Comparison of ENCODE assay signal across 9 mouse cellular contexts in genomic region chr17:35914975-35915374, GRCm38 (mm10). TPM values are rescaled to one million over a fixed set of nuclear protein-coding genes. Genes with fewer than 3 reads are reported as not detected.
DNase-seq lines count a peak whose midpoint lies in the region; ATAC-seq and TF ChIP-seq lines count a peak whose summit lies in the region.
"Had no signal": no experiment of that assay in that cellular context is flagged by ENCODE, and none has a peak within 500 bp of the region (broad histone marks: within the 10 kb centered on the region; RNA-seq: fewer than 3 reads in every experiment).

No protein-coding gene starts in this region.

- peak overlapping the region; percentile 59; the same call in 1 of the 2 replicates for H3K27ac ChIP-seq in liver, adult 2 months (replicated peaks; ENCODE audit: insufficient read depth, low read depth, low read length)
- no peak overlapping the region for H3K27ac ChIP-seq in embryonic facial prominence, embryonic 14.5 days (replicated peaks; ENCODE audit: low read depth, low read length)
- no peak overlapping the region for H3K27ac ChIP-seq in limb, embryonic 11.5 days (replicated peaks; ENCODE audit: low read depth, low read length)
- H3K27ac ChIP-seq in neural tube, embryonic 15.5 days (replicated peaks) = no peak overlapping the region

- no peak for TF ChIP-seq POLR2A in liver, adult 2 months (IDR thresholded peaks at IDR 0.05; ENCODE audit: extremely low read depth, insufficient read depth, low read length)

- TF ChIP-seq CTCF in liver, adult 2 months (IDR thresholded peaks at IDR 0.05; ENCODE audit: low read depth, low read length) = no peak

- no peak overlapping the region for H3K9ac ChIP-seq in liver, adult 2 months (ENCODE audit: low read depth, low read length)
- H3K9ac ChIP-seq in embryonic facial prominence, embryonic 14.5 days (ENCODE audit: low read depth, low read length) = peak overlapping the region; percentile 70; the same call in 1 of the 2 replicates
- H3K9ac ChIP-seq in limb, embryonic 11.5 days (ENCODE audit: low read length) = no peak overlapping the region
- H3K9ac ChIP-seq in neural tube, embryonic 15.5 days (replicated peaks) = no peak overlapping the region

- peaks cover 10% of the 10 kb centered on the region for H3K79me2 ChIP-seq in liver, adult 2 months (ENCODE audit: control insufficient read depth, insufficient read depth, low read length)

- peaks cover 10% of the 10 kb centered on the region for H3K4me1 ChIP-seq in liver, adult 2 months (ENCODE audit: control insufficient read depth, insufficient read depth, low read length)
- H3K4me1 ChIP-seq in embryonic facial prominence, embryonic 14.5 days (ENCODE audit: control insufficient read depth, insufficient read depth, low read length) = peaks cover 9% of the 10 kb centered on the region
- peaks cover 8% of the 10 kb centered on the region; the same call in 1 of the 2 replicates for H3K4me1 ChIP-seq in limb, embryonic 11.5 days (ENCODE audit: control insufficient read depth, insufficient read depth, low read length)
- H3K4me1 ChIP-seq in neural tube, embryonic 15.5 days = peaks cover 25% of the 10 kb centered on the region

- ATAC-seq in embryonic facial prominence, embryonic 14.5 days (ENCODE audit: low read depth) = no peak
- no peak for ATAC-seq in limb, embryonic 11.5 days (ENCODE audit: insufficient number of reproducible peaks, low FRiP score, low TSS enrichment, low read depth)
- no peak for ATAC-seq in neural tube, embryonic 15.5 days (ENCODE audit: low FRiP score)

- peak overlapping the region; percentile 77 for H3K4me2 ChIP-seq in embryonic facial prominence, embryonic 14.5 days (ENCODE audit: low read depth, low read length)
- peak overlapping the region; percentile 84; the same call in 1 of the 2 replicates for H3K4me2 ChIP-seq in limb, embryonic 11.5 days (ENCODE audit: low read depth, severe bottlenecking)
- H3K4me2 ChIP-seq in neural tube, embryonic 15.5 days = peak overlapping the region; percentile 78

- H3K9me3 ChIP-seq in embryonic facial prominence, embryonic 14.5 days (ENCODE audit: control insufficient read depth, low read length) = no peaks in the 10 kb centered on the region
- no peaks in the 10 kb centered on the region for H3K9me3 ChIP-seq in limb, embryonic 11.5 days (ENCODE audit: control insufficient read depth, low read length)
- no peaks in the 10 kb centered on the region for H3K9me3 ChIP-seq in neural tube, embryonic 15.5 days (replicated peaks)

- 77% methylated on average over 6 of the region's 6 CpGs for WGBS in liver, adult 2 months
- 83% methylated on average over 6 of the region's 6 CpGs for WGBS in embryonic facial prominence, embryonic 14.5 days
- 86% methylated on average over 6 of the region's 6 CpGs for WGBS in limb, embryonic 11.5 days
- 82% methylated on average over 6 of the region's 6 CpGs for WGBS in neural tube, embryonic 15.5 days

- no peak overlapping the region; the same call in 1 of the 2 replicates for H3K4me3 ChIP-seq in liver, adult 2 months (ENCODE audit: insufficient read depth, low read depth, low read length)
- peak overlapping the region; percentile 58; the same call in 1 of the 2 replicates for H3K4me3 ChIP-seq in embryonic facial prominence, embryonic 14.5 days (ENCODE audit: low read depth, low read length)
- H3K4me3 ChIP-seq in limb, embryonic 11.5 days (ENCODE audit: low read depth, low read length) = peak overlapping the region; percentile 78
- H3K4me3 ChIP-seq in neural tube, embryonic 15.5 days (replicated peaks) = peak overlapping the region; percentile 73; the same call in 1 of the 2 replicates

- DNase-seq in liver, adult 2 months (ENCODE audit: extremely low read depth, low read depth, low spot score) = no peak
- no peak for DNase-seq in liver
- DNase-seq in embryonic facial prominence, embryonic 14.5 days (ENCODE audit: low spot score) = no peak
- no peak for DNase-seq in limb, embryonic 11.5 days (ENCODE audit: low spot score)
- no peak for DNase-seq in cerebellum, adult 9-10 months
- no peak for DNase-seq in urinary bladder, postnatal 10 days (ENCODE audit: low spot score)
- DNase-seq in kidney, adult 8-10 months = no peak
- DNase-seq: adrenal gland, postnatal 36 days had no signal

- peaks cover 21% of the 10 kb centered on the region for H3K36me3 ChIP-seq in liver, adult 2 months (ENCODE audit: control insufficient read depth, insufficient read depth, low read length)
- peaks cover 36% of the 10 kb centered on the region for H3K36me3 ChIP-seq in embryonic facial prominence, embryonic 14.5 days (ENCODE audit: control insufficient read depth, insufficient read depth, low read length)
- H3K36me3 ChIP-seq in limb, embryonic 11.5 days (ENCODE audit: control insufficient read depth, insufficient read depth, low read length) = no peaks in the 10 kb centered on the region
- 0 out of 2 replicates have a peak, but pooled peaks cover 11% of the 10 kb centered on the region for H3K36me3 ChIP-seq in neural tube, embryonic 15.5 days

- H3K27me3 ChIP-seq in liver, adult 2 months (ENCODE audit: control insufficient read depth, insufficient read depth, low read length) = no peaks in the 10 kb centered on the region
- no peaks in the 10 kb centered on the region for H3K27me3 ChIP-seq in embryonic facial prominence, embryonic 14.5 days (replicated peaks; ENCODE audit: control insufficient read depth, insufficient read depth, low read length)
- H3K27me3 ChIP-seq in limb, embryonic 11.5 days (ENCODE audit: control insufficient read depth, insufficient read depth, low read length) = no peaks in the 10 kb centered on the region
- no peaks in the 10 kb centered on the region for H3K27me3 ChIP-seq in neural tube, embryonic 15.5 days (replicated peaks)

RNA-seq across cellular contexts. Expression of gene Mrps18b, which starts 1.2 kb away (rescaled TPM):
- total RNA-seq in liver, adult 2 months (2014; rRNA removed) = 41.1 and 58.7 TPM in 2 replicates
- 89.5 and 106 TPM in 2 replicates for polyA plus RNA-seq in liver, adult 2 months (2012; rRNA removed)
- 73.3 and 76.0 TPM in 2 replicates for polyA plus RNA-seq in embryonic facial prominence, embryonic 14.5 days (2014; fragmentation: Nextera tagmentation; extraction: Ambion mirVana)
- polyA plus RNA-seq in limb, embryonic 11.5 days (2014; fragmentation: Nextera tagmentation; extraction: Ambion mirVana) = 80.2 and 81.7 TPM in 2 replicates
- 67.1 and 73.6 TPM in 2 replicates for polyA plus RNA-seq in neural tube, embryonic 15.5 days (2015; fragmentation: Nextera tagmentation; extraction: Ambion mirVana)

RNA-seq across cellular contexts. Expression of gene Ppp1r10, which starts 1.3 kb away (rescaled TPM):
- 14.6 and 14.7 TPM in 2 replicates for total RNA-seq in liver, adult 2 months (2014; rRNA removed)
- 15.8 and 30.0 TPM in 2 replicates for polyA plus RNA-seq in liver, adult 2 months (2012; rRNA removed)
- polyA plus RNA-seq in embryonic facial prominence, embryonic 14.5 days (2014; fragmentation: Nextera tagmentation; extraction: Ambion mirVana) = 29.1 and 32.5 TPM in 2 replicates
- 43.9 and 52.3 TPM in 2 replicates for polyA plus RNA-seq in limb, embryonic 11.5 days (2014; fragmentation: Nextera tagmentation; extraction: Ambion mirVana)
- 36.7 and 40.8 TPM in 2 replicates for polyA plus RNA-seq in neural tube, embryonic 15.5 days (2015; fragmentation: Nextera tagmentation; extraction: Ambion mirVana)

RNA-seq across cellular contexts. Expression of gene Atat1, which starts 5.1 kb away (rescaled TPM):
- 12.1 and 12.8 TPM in 2 replicates for total RNA-seq in liver, adult 2 months (2014; rRNA removed)
- polyA plus RNA-seq in liver, adult 2 months (2012; rRNA removed) = 37.4 and 47.5 TPM in 2 replicates
- polyA plus RNA-seq in embryonic facial prominence, embryonic 14.5 days (2014; fragmentation: Nextera tagmentation; extraction: Ambion mirVana) = 48.1 and 53.6 TPM in 2 replicates
- polyA plus RNA-seq in limb, embryonic 11.5 days (2014; fragmentation: Nextera tagmentation; extraction: Ambion mirVana) = 128 and 138 TPM in 2 replicates
- polyA plus RNA-seq in neural tube, embryonic 15.5 days (2015; fragmentation: Nextera tagmentation; extraction: Ambion mirVana) = 259 and 319 TPM in 2 replicates

RNA-seq across cellular contexts. Expression of gene 2310061I04Rik, which starts 17.7 kb away (rescaled TPM):
- total RNA-seq in liver, adult 2 months (2014; rRNA removed) = 4.9 and 7.0 TPM in 2 replicates
- 35.3 and 37.4 TPM in 2 replicates for polyA plus RNA-seq in liver, adult 2 months (2012; rRNA removed)
- 20.5 and 21.5 TPM in 2 replicates for polyA plus RNA-seq in embryonic facial prominence, embryonic 14.5 days (2014; fragmentation: Nextera tagmentation; extraction: Ambion mirVana)
- polyA plus RNA-seq in limb, embryonic 11.5 days (2014; fragmentation: Nextera tagmentation; extraction: Ambion mirVana) = 21.3 and 23.2 TPM in 2 replicates
- polyA plus RNA-seq in neural tube, embryonic 15.5 days (2015; fragmentation: Nextera tagmentation; extraction: Ambion mirVana) = 59.2 and 75.2 TPM in 2 replicates

RNA-seq across cellular contexts. Expression of gene Dhx16, which starts 35.4 kb away (rescaled TPM):
- 18.5 and 25.8 TPM in 2 replicates for total RNA-seq in liver, adult 2 months (2014; rRNA removed)
- 41.4 and 52.2 TPM in 2 replicates for polyA plus RNA-seq in liver, adult 2 months (2012; rRNA removed)
- polyA plus RNA-seq in embryonic facial prominence, embryonic 14.5 days (2014; fragmentation: Nextera tagmentation; extraction: Ambion mirVana) = 40.2 and 43.4 TPM in 2 replicates
- 46.5 and 51.2 TPM in 2 replicates for polyA plus RNA-seq in limb, embryonic 11.5 days (2014; fragmentation: Nextera tagmentation; extraction: Ambion mirVana)
- polyA plus RNA-seq in neural tube, embryonic 15.5 days (2015; fragmentation: Nextera tagmentation; extraction: Ambion mirVana) = 26.8 and 30.5 TPM in 2 replicates
